Mouse (Mus musculus) embryonic fibroblast, embryonic 13.5 days (primary cell): ENCODE measurements around the gene Cep170b.

Experiments used
- CTCF ChIP-seq: IDR thresholded peaks from 2 replicates; pipeline ENCODE4 v1.5.1; 2011; ENCODE audit warnings: mild to moderate bottlenecking, control low read depth, low read length, moderate library complexity, borderline replicate concordance; ENCODE audit not compliant: insufficient read depth
- POLR2A ChIP-seq: IDR thresholded peaks from 2 replicates; pipeline ENCODE4 v1.6.1; 2011; ENCODE audit warnings: low read depth, mild to moderate bottlenecking, control low read depth, low read length, moderate library complexity

- no peak for TF ChIP-seq CTCF
- 0 out of 2 replicates have a peak, but pooled peaks have one; percentile 38 for TF ChIP-seq POLR2A
These were observed 47.3 kb upstream of the Cep170b start for GRCm38 (mm10) chr12:112672744-112673575.
